Mouse (Mus musculus) limb, embryonic 10.5 days (tissue): Measurements from ENCODE around the gene Armc7. TPM values are rescaled to one million over a fixed set of nuclear protein-coding genes. Genes with fewer than 3 reads are reported as not detected.
"Not testable (repeated sequence)": the region's sequence is repeated elsewhere in the genome, so short reads cannot be mapped to it uniquely, and the experiment has no call there.

ENCODE experiments used
- DNase-seq: peaks from one replicate; pipeline ENCODE4 v3.0.0-alpha.2; 2017; ENCODE audit warnings: low spot score
- H3K27ac ChIP-seq: fragments of 300-500 bp; sonication (generic); 2 replicates; pipeline ENCODE4 v1.5.1; 2016; ENCODE audit warnings: mild to moderate bottlenecking
- H3K27me3 ChIP-seq: fragments of 300-500 bp; sonication (generic); 2 replicates; pipeline ENCODE4 v1.6.1; 2016; ENCODE audit warnings: low read depth, mild to moderate bottlenecking; ENCODE audit not compliant: poor library complexity, severe bottlenecking
- H3K36me3 ChIP-seq: fragments of 300-500 bp; sonication (generic); 2 replicates; pipeline ENCODE4 v1.6.1; 2016; ENCODE audit warnings: mild to moderate bottlenecking, moderate library complexity
- H3K4me1 ChIP-seq: fragments of 300-500 bp; sonication (generic); 2 replicates; pipeline ENCODE4 v1.6.1; 2016
- H3K4me3 ChIP-seq: fragments of 300-500 bp; sonication (generic); 2 replicates; pipeline ENCODE4 v1.5.1; 2016; ENCODE audit warnings: mild to moderate bottlenecking, moderate library complexity
- H3K9me3 ChIP-seq: fragments of 300-500 bp; sonication (generic); replicated peaks from 2 replicates; pipeline ENCODE4 v1.6.1; 2016; ENCODE audit warnings: mild to moderate bottlenecking
- WGBS: fragments of 180-500 bp; shearing (Covaris S2); methylation state at CpG from one replicate; pipeline ENCODE4 v1.1.7; 2016; 5-methylcytosine and 5-hydroxymethylcytosine counted together
- polyA plus RNA-seq: library from polyadenylated mRNA; unstranded; fragments of >200 nt; fragmentation: Nextera tagmentation; extraction: Ambion mirVana; gene quantifications from 2 replicates; pipeline ENCODE4 v1.2.1, GENCODE M21; 2016

The Armc7 gene
- polyA plus RNA-seq, 1 experiment from 2014 or later: 9.9 TPM

- H3K27me3 ChIP-seq: no peaks in the 10 kb centered on the region
- no peaks in the 10 kb centered on the region for H3K9me3 ChIP-seq
- DNase-seq: no peak
- 84% methylated on average over 3 of the region's 3 CpGs for WGBS
- no peaks in the 10 kb centered on the region for H3K36me3 ChIP-seq
- H3K4me3 ChIP-seq: no peak overlapping the region
- H3K4me1 ChIP-seq: peaks cover 29% of the 10 kb centered on the region
- H3K27ac ChIP-seq: peak overlapping the region; percentile 50; the same call in 1 of the 2 replicates
Observed at GRCm38 (mm10) chr11:115446906-115447305, 28.6 kb upstream of the Armc7 start.

- 85% methylated on average over 11 of the region's 11 CpGs for WGBS
- H3K4me3 ChIP-seq: no peak overlapping the region
- no peak for DNase-seq
- H3K4me1 ChIP-seq: peaks cover 29% of the 10 kb centered on the region
- no peaks in the 10 kb centered on the region for H3K9me3 ChIP-seq
- no peaks in the 10 kb centered on the region for H3K27me3 ChIP-seq
- H3K36me3 ChIP-seq: no peaks in the 10 kb centered on the region
- H3K27ac ChIP-seq: no peak overlapping the region
Observed at GRCm38 (mm10) chr11:115447321-115447885, 28.1 kb upstream of the Armc7 start.

GRCm38 (mm10) chr11:115448075-115448474, 27.4 kb upstream of the Armc7 start:
- WGBS: 82% methylated on average over 16 of the region's 16 CpGs
- H3K27ac ChIP-seq: no peak overlapping the region
- H3K27me3 ChIP-seq: no peaks in the 10 kb centered on the region
- peaks cover 29% of the 10 kb centered on the region for H3K4me1 ChIP-seq
- no peak overlapping the region for H3K4me3 ChIP-seq
- no peaks in the 10 kb centered on the region for H3K36me3 ChIP-seq
- no peak for DNase-seq
- H3K9me3 ChIP-seq: no peaks in the 10 kb centered on the region

GRCm38 (mm10) chr11:115448998-115449397, 26.5 kb upstream of the Armc7 start:
- H3K27me3 ChIP-seq: no peaks in the 10 kb centered on the region
- no peak for DNase-seq
- no peaks in the 10 kb centered on the region for H3K9me3 ChIP-seq
- 0 out of 2 replicates have a peak overlapping the region, but pooled peaks have one; percentile 16 for H3K27ac ChIP-seq
- no peaks in the 10 kb centered on the region for H3K36me3 ChIP-seq
- peaks cover 29% of the 10 kb centered on the region for H3K4me1 ChIP-seq
- WGBS: 50% methylated on average over 7 of the region's 7 CpGs
- H3K4me3 ChIP-seq: no peak overlapping the region

- 92% methylated on average over 7 of the region's 7 CpGs for WGBS
- no peaks in the 10 kb centered on the region for H3K27me3 ChIP-seq
- DNase-seq: no peak
- H3K9me3 ChIP-seq: no peaks in the 10 kb centered on the region
- H3K4me3 ChIP-seq: no peak overlapping the region
- no peaks in the 10 kb centered on the region for H3K36me3 ChIP-seq
- no peak overlapping the region for H3K27ac ChIP-seq
- H3K4me1 ChIP-seq: peaks cover 29% of the 10 kb centered on the region
Observed at GRCm38 (mm10) chr11:115450176-115450575, 25.3 kb upstream of the Armc7 start.

GRCm38 (mm10) chr11:115451781-115452241, 23.7 kb upstream of the Armc7 start:
- 83% methylated on average over 8 of the region's 8 CpGs for WGBS
- no peaks in the 10 kb centered on the region for H3K36me3 ChIP-seq
- DNase-seq: no peak

GRCm38 (mm10) chr11:115452281-115452860, 23.1 kb upstream of the Armc7 start:
- WGBS: 87% methylated on average over 7 of the region's 7 CpGs
- no peaks in the 10 kb centered on the region for H3K27me3 ChIP-seq
- peaks cover 26% of the 10 kb centered on the region for H3K4me1 ChIP-seq
- H3K9me3 ChIP-seq: no peaks in the 10 kb centered on the region
- H3K4me3 ChIP-seq: no peak overlapping the region
- H3K27ac ChIP-seq: no peak overlapping the region
- no peak for DNase-seq
- no peaks in the 10 kb centered on the region for H3K36me3 ChIP-seq

More at GRCm38 (mm10) chr11:115451781-115452241, 23.7 kb upstream of the Armc7 start:
- H3K27me3 ChIP-seq: no peaks in the 10 kb centered on the region
- no peaks in the 10 kb centered on the region for H3K9me3 ChIP-seq
- H3K4me1 ChIP-seq: peaks cover 24% of the 10 kb centered on the region
- no peak overlapping the region for H3K27ac ChIP-seq
- no peak overlapping the region for H3K4me3 ChIP-seq

- Histone ChIP-seq H3K27me3 (no peaks in the 10 kb centered on the region), H3K4me3 (no peak overlapping the region), H3K27ac (no peak overlapping the region), H3K9me3 (no peaks in the 10 kb centered on the region), H3K4me1 (peaks cover 24% of the 10 kb centered on the region), H3K36me3 (no peaks in the 10 kb centered on the region)
- 80% methylated on average over 4 of the region's 4 CpGs for WGBS
- DNase-seq: no peak
Observed at GRCm38 (mm10) chr11:115453306-115453705, 22.2 kb upstream of the Armc7 start.

- 87% methylated on average over 6 of the region's 6 CpGs for WGBS
- H3K27me3 ChIP-seq, H3K4me3 ChIP-seq: not testable (repeated sequence)
Observed at GRCm38 (mm10) chr11:115454822-115455221, 20.6 kb upstream of the Armc7 start.

GRCm38 (mm10) chr11:115455619-115456018, 19.8 kb upstream of the Armc7 start:
- H3K27me3 ChIP-seq: no peaks in the 10 kb centered on the region
- H3K9me3 ChIP-seq: no peaks in the 10 kb centered on the region
- H3K36me3 ChIP-seq: no peaks in the 10 kb centered on the region
- peaks cover 11% of the 10 kb centered on the region for H3K4me1 ChIP-seq
- no peak overlapping the region for H3K27ac ChIP-seq
- DNase-seq: no peak
- 87% methylated on average over 15 of the region's 15 CpGs for WGBS
- H3K4me3 ChIP-seq: no peak overlapping the region

More at GRCm38 (mm10) chr11:115454822-115455221, 20.6 kb upstream of the Armc7 start:
- not testable (repeated sequence) for H3K27ac ChIP-seq, DNase-seq, H3K9me3 ChIP-seq, H3K36me3 ChIP-seq
- H3K4me1 ChIP-seq: peaks cover 11% of the 10 kb centered on the region

GRCm38 (mm10) chr11:115456182-115456581, 19.3 kb upstream of the Armc7 start:
- WGBS: 94% methylated on average over 5 of the region's 5 CpGs
- Histone ChIP-seq H3K4me3 (no peak overlapping the region), H3K4me1 (peaks cover 11% of the 10 kb centered on the region), H3K27me3 (no peaks in the 10 kb centered on the region), H3K36me3 (no peaks in the 10 kb centered on the region), H3K27ac (no peak overlapping the region), H3K9me3 (no peaks in the 10 kb centered on the region)
- no peak for DNase-seq

GRCm38 (mm10) chr11:115457405-115457804, 18.1 kb upstream of the Armc7 start:
- Histone ChIP-seq H3K4me1 (peaks cover 17% of the 10 kb centered on the region), H3K9me3 (no peaks in the 10 kb centered on the region), H3K4me3 (no peak overlapping the region), H3K36me3 (no peaks in the 10 kb centered on the region), H3K27me3 (peaks cover 7% of the 10 kb centered on the region), H3K27ac (no peak overlapping the region)
- no peak for DNase-seq
- WGBS: 34% methylated on average over 6 of the region's 6 CpGs

GRCm38 (mm10) chr11:115460976-115461375, 14.5 kb upstream of the Armc7 start:
- no peak for DNase-seq
- H3K4me1 ChIP-seq: peaks cover 17% of the 10 kb centered on the region
- H3K36me3 ChIP-seq: no peaks in the 10 kb centered on the region
- no peak overlapping the region for H3K27ac ChIP-seq
- H3K4me3 ChIP-seq: no peak overlapping the region
- peaks cover 20% of the 10 kb centered on the region for H3K27me3 ChIP-seq
- no peaks in the 10 kb centered on the region for H3K9me3 ChIP-seq
- WGBS: 24% methylated on average over 8 of the region's 8 CpGs
